Mouse (Mus musculus) heart, adult 2 months (tissue): Measurements from ENCODE around the gene Wnt3a.

Source experiments
- CTCF ChIP-seq: fragments of 200-600 bp; IDR thresholded peaks from 2 replicates; pipeline ENCODE4 v1.8.1; 2022; ENCODE audit warnings: antibody characterized with exemption, mild to moderate bottlenecking, moderate library complexity
- EP300 ChIP-seq: fragments of 200-500 bp; IDR thresholded peaks from 2 replicates; pipeline ENCODE4 v1.6.1; 2011; ENCODE audit warnings: low read depth, low read length, control low read depth; ENCODE audit not compliant: insufficient read depth
- POLR2A ChIP-seq: fragments of 200-500 bp; IDR thresholded peaks from 2 replicates; pipeline ENCODE4 v1.6.1; 2011; ENCODE audit warnings: mild to moderate bottlenecking, low read depth, low read length, control low read depth; ENCODE audit not compliant: insufficient read depth

DNA sequence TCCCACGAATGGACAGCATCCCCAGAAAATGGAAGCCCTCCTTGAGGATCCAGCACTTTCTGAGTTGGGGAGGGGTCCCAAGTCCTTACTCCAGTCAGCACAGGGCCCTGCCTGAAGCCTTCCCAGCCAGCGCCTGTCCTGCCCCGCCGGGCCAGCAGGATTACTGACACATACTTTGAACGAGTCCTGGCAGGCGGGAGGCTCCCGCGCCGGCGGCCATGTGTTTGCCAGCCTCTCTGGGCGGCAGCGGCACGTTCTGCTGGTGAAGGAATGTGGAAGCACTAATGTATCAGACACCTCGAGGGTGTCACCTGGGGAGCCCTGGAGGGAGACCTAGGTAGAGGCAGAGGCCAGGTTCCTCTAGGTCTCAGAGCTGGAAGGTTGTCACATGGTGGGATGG lies 6.4 kb downstream of the Wnt3a start:
- TF ChIP-seq POLR2A (no peak), CTCF (no peak), EP300 (no peak)
